Mouse (Mus musculus): ENCODE measurements around the gene Ywhae. TPM values are rescaled to one million over a fixed set of nuclear protein-coding genes. Genes with fewer than 3 reads are reported as not detected.

Gene Ywhae
- polyA plus RNA-seq, 1 experiment from 2014 or later = 749 TPM

Other genes starting within 250 kb of the Ywhae start
- 51.7 and 52.5 TPM in 2 replicates for gene Prpf8, start 246.1 kb upstream of the Ywhae start, polyA plus RNA-seq (2015; fragmentation: Nextera tagmentation; extraction: Ambion mirVana)
- 0.73 and 1.0 TPM in 2 replicates for gene Rilp, start 222.8 kb upstream of the Ywhae start, polyA plus RNA-seq (2015; fragmentation: Nextera tagmentation; extraction: Ambion mirVana)
- 8.0 and 8.1 TPM in 2 replicates for gene Scarf1, start 219.3 kb upstream of the Ywhae start, polyA plus RNA-seq (2015; fragmentation: Nextera tagmentation; extraction: Ambion mirVana)
- gene Slc43a2, start 201.2 kb upstream of the Ywhae start, polyA plus RNA-seq (2015; fragmentation: Nextera tagmentation; extraction: Ambion mirVana) = 5.5 and 5.7 TPM in 2 replicates
- 73.0 and 79.3 TPM in 2 replicates for gene Pitpna, start 144.8 kb upstream of the Ywhae start, polyA plus RNA-seq (2015; fragmentation: Nextera tagmentation; extraction: Ambion mirVana)
- 25.7 and 31.9 TPM in 2 replicates for gene Inpp5k, start 101.9 kb upstream of the Ywhae start, polyA plus RNA-seq (2015; fragmentation: Nextera tagmentation; extraction: Ambion mirVana)
- gene Myo1c, start 82.4 kb upstream of the Ywhae start, polyA plus RNA-seq (2015; fragmentation: Nextera tagmentation; extraction: Ambion mirVana) = 56.1 and 65.3 TPM in 2 replicates
- gene Crk, start 53.6 kb upstream of the Ywhae start, polyA plus RNA-seq (2015; fragmentation: Nextera tagmentation; extraction: Ambion mirVana) = 105 and 112 TPM in 2 replicates
- gene Doc2b, start 63.2 kb downstream of the Ywhae start, polyA plus RNA-seq (2015; fragmentation: Nextera tagmentation; extraction: Ambion mirVana) = 1.1 and 1.2 TPM in 2 replicates
- 2.7 and 3.6 TPM in 2 replicates for gene Rph3al, start 205.6 kb downstream of the Ywhae start, polyA plus RNA-seq (2015; fragmentation: Nextera tagmentation; extraction: Ambion mirVana)